ENCODE assay signal across 8 mouse cellular contexts in the genomic region with DNA sequence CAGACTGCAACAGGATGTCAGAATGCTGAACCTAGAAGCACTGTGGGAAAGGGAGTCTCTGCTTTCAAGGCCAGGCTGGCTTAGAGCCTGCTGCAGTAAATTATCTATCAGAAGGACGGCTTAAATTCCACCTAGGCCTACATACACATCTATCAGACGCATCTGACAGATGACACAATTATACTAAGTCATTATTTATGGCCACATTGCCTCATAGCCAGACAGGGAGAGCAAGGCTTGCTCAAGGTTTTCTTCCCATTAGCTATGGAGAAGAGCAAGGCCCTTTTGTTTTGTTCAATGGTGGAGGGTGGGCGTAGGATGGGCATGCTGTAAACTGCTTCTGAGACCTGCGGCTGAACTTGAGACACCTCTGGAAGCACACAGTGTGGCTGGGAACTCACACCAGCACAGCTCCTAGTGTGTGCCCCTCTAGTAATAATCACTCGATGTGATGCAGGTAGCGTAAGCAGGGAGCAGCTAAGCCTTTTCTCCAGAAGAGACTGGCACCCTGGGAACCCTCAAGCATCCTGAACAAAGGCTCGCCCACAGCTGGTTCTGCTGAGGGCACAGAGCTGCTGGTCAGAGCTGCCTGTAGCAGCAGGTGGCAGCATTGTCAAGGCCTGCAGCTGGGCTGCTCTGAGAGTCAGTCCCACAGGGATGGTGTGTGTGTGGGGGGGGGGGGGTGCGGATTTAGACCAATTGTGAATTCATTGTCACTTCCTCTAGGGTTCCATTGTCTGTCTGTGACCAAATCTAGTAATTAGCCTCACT.
DNase-seq lines count a peak whose midpoint lies in the region; ATAC-seq lines count a peak whose summit lies in the region.

No protein-coding gene starts in this region.

- 34% methylated on average over 8 of the region's 8 CpGs for WGBS in hindbrain, embryonic 16.5 days

- H3K4me2 ChIP-seq in hindbrain, embryonic 16.5 days (ENCODE audit: low read length), result no peak overlapping the region

- no peak overlapping the region for H3K9ac ChIP-seq in hindbrain, embryonic 16.5 days (ENCODE audit: low read depth, low read length)

- H3K36me3 ChIP-seq in hindbrain, embryonic 16.5 days (ENCODE audit: control insufficient read depth, insufficient read depth, low read length), result no peaks in the 10 kb centered on the region

- H3K4me1 ChIP-seq in hindbrain, embryonic 16.5 days (ENCODE audit: control insufficient read depth, insufficient read depth, low read depth, low read length), result no peaks in the 10 kb centered on the region

- no peaks in the 10 kb centered on the region for H3K9me3 ChIP-seq in hindbrain, embryonic 16.5 days (ENCODE audit: control insufficient read depth, low read length)

- peaks cover 3% of the 10 kb centered on the region for H3K27me3 ChIP-seq in hindbrain, embryonic 16.5 days (replicated peaks; ENCODE audit: control insufficient read depth, insufficient read depth, low read length)

- no peak overlapping the region for H3K27ac ChIP-seq in hindbrain, embryonic 16.5 days (ENCODE audit: low read depth, low read length)

- ATAC-seq in hindbrain, embryonic 16.5 days, result peak; percentile 63; the same call in 1 of the 2 replicates
- no peak for ATAC-seq in erythroblast, adult 5-6 weeks (replicated peaks; ENCODE audit: low FRiP score, poor library complexity, severe bottlenecking)

- peak; percentile 67 for DNase-seq in heart, adult 11 months
- no peak for DNase-seq in heart, adult 9 months (ENCODE audit: low spot score in 2 of 2)
- DNase-seq in urinary bladder, postnatal 14 days (ENCODE audit: low spot score), result peak; percentile 42
- no peak for DNase-seq in urinary bladder, postnatal 4 days (ENCODE audit: low spot score in 2 of 2)
- peak; percentile 59 for DNase-seq in mesoderm, embryonic 11.5 days (ENCODE audit: low read depth, low spot score)
- no peak for DNase-seq in cerebellum, adult 9-11 months

- no peak overlapping the region for H3K4me3 ChIP-seq in hindbrain, embryonic 16.5 days (ENCODE audit: low read length)

Comparison
In these comparisons a context has a peak if more than half of its experiments do, and no peak if none do; other contexts are left out.
1. DNase-seq: peak in heart, adult 11 months (single experiment), urinary bladder, postnatal 14 days (single experiment) and mesoderm, embryonic 11.5 days (single experiment); none in heart, adult 9 months (0 of 2), urinary bladder, postnatal 4 days (0 of 2) and cerebellum, adult 9-11 months (single experiment).